Mouse (Mus musculus) left cerebral cortex, adult 8-10 months (tissue): ENCODE results near the gene Rasd1. TPM values are rescaled to one million over a fixed set of nuclear protein-coding genes. Genes with fewer than 3 reads are reported as not detected.

Source experiments
- DNase-seq, 2 experiments: peaks; one replicate each; pipeline ENCODE4 v3.0.0; 2022; ENCODE audit warnings: low spot score in 2 of 2
- total RNA-seq, 4 experiments: library from RNA; stranded (reverse); gene quantifications; 2 replicates each; pipeline ENCODE4 v1.2.4; 2022

Gene Rasd1
- total RNA-seq = 10 to 100 TPM in 2 of 4 experiments, 1 to 10 TPM in 2; 5.3 to 10.5 (median 9.3) TPM

DNA sequence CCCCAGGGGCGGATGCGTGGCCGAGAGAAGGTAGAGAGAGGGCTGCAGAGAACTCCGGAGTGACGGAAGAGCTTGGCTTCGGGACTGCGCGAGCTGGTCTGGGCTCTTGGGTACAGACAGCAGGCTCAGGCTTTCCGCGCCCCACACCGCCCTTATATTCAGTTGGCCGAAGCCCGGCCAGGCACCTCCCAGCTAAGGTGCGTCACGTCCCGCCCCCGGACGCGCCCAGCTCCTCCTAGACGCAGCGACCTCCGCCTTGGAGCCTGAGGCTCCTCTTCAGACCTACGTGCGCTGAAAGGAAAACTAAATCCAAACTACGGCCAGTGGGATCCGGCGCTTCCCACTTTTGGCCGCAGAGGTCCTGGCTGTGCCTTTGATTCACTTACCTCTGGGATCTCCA, at the start of gene Rasd1:
TSS of gene Rasd1 (minus strand) at position 127 of the 400 bp plus-strand sequence.
- DNase-seq = peak; percentile 49 to 56

DNA sequence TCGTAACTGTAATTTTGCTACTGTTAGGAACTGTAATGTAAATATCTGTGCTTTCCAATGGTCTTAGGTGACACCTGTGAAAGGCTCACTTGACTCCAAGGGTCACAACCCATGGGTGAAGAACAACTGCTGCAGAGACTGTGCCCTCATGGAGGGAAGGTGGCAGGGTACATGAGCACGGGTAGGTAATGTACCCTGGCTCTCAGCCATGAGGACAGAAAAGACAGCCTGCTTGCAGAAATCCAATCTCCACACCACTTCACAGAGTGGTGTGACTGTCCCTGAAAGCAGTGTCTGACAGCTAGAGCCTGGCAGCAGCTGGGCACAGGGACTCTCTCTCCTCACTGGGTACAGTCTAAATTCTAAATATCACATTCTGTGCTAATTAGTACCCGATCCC, 46.8 kb upstream of the Rasd1 start:
- no peak for DNase-seq

DNA sequence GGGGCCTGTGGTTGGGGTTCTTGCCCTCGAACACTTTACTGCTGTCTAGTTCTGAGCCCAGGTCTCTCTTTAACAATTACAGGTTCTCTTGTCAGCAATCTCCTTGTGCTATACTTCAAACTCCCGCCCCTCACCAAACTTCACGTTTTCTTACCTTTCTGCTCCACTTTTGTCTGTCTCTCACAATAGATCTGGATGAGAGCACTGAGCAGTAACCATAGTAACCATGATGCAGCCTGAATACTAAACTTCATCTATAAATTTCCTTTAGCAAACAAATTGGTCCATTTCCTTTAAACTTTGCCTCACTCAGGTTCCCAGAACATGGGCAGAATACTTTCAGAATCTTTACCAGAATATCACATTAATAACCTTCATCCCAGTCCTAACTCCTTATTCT, 44.7 kb upstream of the Rasd1 start:
- no peak for DNase-seq

DNA sequence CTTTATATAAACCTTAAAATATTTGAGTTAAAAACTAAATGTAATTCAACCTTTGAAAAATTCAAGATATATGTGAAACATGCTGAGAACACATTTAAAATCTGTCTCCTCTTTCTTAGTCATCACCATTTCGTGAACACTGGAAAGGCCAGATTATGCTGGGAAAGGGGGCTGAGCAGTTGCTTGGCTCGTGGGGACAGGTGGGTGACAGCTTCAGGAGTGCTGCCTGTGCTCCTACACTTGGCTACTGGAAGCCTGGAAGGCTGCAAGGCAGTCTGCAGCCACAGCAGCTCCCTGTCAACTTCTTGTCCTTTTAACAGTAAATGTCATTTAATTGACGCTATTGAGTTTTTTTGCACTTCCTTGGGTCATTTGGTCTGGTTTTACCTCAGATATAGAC, 41.1 kb upstream of the Rasd1 start:
- no peak for DNase-seq

DNA sequence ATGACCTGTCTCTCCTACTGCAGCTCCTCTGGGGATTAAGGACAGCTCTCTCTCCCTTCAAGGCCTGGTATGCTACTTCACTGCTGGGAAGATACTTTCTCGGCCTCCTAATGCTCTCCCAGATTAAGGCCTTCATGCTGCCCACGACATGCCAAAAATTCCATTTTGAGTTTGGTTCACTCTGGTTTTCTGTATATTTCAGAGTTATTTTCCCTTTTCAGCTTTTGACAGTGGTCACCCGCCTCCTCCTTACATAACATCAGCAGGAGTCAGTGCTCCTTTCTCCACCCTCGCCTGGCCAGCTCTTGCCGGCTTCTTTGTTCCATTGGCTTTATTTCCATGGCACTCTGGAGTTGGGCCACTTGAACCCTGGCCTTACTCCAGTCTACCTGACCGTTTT, 40.0 kb upstream of the Rasd1 start:
- DNase-seq = no peak

DNA sequence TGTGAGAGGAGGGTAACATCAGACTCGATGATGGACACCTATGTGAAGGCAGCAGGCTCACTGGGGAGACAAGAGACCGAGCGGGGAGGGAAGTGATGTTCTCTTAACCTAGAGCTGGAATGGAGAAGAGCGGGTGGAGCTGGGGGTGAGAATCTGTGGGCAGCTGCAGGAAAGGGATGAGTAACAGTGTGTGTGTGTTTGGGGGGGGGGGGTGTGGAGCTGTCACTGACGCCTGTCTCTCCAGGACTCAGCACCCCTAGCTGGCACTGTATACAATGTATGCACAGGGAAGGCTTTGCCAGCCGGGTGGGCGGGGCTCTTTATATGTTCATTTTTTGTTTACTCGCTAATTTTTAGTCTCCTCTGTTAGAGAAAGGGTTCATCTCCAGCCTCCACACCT, 39.1 kb upstream of the Rasd1 start:
- peak in 1 of 2 experiments; percentile 48 for DNase-seq

DNA sequence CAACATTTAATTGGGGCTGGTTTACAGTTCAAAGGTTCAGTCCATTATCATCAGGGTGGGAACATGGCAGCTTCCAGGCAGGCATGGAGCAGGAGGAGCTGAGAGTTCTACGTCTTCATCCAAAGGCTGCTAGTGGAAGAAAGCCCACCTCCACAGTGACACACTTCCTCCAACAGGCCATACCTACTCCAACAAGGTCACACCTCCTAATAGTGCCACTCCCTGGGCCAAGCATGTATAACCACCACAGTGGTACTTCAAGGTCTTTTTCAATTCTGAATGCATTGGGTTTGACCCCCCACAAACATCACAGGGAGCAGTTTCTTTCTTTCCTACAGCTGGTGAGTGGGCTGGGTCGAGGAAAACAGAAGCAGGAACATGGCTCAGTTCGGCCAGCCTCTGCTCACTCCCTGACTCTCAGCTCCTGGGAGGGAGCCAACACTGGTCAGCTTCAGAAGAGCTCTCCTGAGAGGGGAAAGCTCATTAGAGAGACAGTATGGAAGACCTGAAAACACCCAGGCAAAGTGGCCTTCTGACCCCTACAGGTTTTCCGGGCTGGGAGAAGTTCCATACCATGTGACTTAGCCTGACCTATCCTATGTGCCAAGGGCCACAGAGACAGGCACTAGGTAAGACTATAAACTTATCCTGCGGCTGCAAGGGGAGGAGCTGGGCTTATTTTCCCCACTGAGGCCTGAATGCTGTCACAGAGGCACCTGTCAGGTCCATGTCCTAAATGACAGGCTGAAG, 36.7 kb upstream of the Rasd1 start:
- no peak for DNase-seq

DNA sequence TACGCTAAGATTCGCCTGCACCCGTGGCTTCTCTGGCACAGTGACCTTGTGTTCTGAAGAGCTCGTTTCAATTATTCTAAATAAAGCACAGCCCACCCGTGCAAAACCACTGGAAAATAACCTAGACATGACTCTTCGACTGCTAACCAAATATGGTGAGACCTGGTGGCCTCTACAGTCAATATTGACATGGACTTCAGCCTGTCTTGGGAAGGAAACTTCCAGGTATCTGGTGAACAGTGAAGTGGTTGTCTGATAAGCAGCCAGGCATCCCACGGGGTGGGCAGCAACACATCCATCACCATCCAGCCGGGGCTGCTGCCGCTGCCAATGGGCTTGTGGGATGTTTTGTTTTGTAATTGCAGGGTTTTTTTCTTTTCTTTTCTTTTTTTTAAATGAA, 29.6 kb upstream of the Rasd1 start:
- no peak for DNase-seq

DNA sequence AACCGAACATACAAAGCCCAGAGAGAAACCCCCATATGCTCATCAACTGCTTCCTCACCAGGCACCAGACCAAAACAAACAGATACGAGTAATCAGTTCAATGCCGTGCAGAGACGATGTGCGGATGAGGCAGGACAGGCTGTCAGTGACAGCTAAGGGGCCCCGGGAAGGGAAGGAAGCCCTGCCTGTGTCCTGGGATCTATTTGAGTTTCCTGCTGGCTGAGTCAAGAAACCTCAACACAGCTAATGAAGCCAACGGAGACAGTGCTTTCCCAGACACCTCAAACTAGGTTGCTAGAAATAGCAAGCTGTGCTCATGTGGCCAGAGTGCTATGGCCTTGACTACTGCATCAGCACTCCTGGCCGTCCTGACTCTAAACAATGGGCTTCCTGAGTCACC, 26.6 kb upstream of the Rasd1 start:
- no peak for DNase-seq

DNA sequence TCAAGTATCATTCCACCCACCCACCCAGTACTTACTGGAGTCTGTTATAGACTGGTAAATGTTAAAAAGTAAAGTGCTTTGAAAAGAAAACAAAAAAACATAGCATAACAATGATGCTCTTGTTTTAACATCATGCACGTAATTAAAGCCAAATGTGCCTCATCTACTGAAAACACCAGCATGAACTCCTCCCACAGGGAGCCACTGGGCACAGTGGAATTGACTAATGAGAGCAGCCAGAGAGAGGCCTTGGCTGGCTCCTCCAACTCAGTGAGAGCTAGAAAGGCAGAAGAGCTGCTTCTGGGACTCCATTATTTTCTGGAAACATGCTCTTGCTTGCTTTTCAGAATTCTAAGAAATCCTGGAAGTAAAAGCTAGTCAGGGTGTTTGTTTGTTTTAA, 24.7 kb upstream of the Rasd1 start:
- no peak for DNase-seq

DNA sequence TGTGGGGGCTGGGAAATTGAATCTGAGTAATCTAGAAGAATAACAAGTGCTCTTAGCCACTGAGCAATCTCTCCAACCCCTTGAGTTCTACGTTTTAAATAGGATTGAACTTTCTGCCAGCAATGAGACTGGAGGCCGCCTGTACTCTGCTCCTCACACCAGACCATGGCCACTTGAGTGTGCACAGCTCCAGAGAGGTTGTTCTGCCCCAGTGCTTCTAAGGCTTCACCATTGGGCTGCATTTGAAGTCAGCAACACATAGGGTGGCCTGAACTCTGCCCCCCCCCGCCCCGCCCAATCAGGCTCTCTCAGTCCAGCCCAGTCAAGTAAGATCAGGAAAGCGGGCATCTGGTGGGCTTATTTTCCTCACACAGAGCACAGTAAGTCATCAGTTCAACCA, 13.1 kb upstream of the Rasd1 start:
- DNase-seq = no peak

DNA sequence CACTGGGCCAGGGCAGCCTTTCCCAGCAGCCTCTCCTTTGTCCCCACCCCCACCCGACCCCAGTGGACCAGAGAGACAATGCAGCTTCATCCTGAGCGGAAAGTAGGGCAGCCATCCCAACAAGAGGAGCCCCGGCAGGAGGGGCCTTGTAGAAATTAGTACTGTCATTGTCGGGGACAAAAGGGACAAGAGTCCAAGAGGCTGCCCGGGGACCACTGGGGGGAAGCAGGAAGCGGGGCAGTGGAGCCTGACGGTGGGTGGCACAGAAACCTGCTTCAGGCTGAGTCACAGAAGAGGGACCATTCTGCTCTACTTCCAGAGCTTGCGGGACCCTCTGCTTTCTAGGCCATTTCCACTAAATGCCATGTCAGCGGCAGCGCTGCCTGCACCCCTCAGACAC, 10.5 kb upstream of the Rasd1 start:
- no peak for DNase-seq

DNA sequence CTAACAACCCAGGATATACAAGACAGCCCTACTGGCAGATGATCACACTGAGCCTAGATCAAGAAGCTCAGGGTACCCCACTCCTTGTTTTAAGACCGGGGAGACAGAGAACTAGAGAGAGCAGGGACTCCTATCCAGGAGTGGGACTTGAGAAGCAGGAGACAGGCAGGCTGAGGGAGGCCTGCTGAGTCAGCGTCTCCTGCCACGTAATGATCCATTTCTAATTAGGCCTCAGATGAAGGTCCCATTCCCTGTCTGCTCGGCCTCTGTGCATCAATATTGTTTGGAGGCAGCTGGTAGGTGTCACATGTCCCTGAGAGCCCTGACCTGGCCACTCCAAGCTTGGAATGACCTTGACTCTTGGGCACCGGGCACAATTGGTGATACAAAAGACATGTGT, 8.6 kb upstream of the Rasd1 start:
- DNase-seq = no peak

DNA sequence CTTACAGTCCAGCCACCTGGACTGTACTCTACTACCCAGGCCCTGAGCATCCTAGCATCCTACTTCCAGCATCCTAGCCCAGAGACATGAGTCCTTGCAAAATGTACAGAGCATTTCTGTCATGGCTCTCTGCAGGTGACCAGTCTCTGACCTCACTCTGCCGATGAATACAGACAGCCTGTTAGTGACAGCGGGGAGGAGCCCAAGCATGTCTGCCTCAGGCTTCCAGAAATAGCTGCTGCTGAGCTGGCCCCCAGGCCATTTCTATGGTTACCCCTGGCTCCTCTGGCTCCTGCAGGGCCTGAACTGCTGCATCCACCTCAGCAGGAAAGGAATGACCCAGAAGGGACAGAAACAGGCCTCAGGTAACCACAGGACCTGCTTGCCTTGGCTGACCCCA, 6.9 kb upstream of the Rasd1 start:
- DNase-seq = no peak

DNA sequence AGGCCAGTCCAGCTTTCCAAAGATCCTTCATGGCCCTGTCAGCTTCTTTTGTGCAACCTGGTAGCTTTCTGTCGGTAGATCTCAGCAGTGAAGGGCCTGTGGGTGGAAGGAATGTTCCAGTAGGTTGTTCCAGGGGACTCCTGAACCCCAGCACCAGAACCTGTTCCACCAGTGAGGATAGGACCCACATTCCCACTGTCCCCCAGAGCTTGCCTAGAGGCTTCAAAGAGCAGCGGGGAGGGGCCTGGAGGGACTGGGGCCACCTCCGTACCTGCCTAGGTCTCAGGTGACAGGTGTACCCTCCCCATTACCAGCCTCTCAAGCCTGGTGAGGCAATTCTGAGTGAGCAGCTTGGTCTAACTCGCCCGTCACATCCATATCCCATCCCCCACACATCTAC, 6.0 kb upstream of the Rasd1 start:
- no peak for DNase-seq

DNA sequence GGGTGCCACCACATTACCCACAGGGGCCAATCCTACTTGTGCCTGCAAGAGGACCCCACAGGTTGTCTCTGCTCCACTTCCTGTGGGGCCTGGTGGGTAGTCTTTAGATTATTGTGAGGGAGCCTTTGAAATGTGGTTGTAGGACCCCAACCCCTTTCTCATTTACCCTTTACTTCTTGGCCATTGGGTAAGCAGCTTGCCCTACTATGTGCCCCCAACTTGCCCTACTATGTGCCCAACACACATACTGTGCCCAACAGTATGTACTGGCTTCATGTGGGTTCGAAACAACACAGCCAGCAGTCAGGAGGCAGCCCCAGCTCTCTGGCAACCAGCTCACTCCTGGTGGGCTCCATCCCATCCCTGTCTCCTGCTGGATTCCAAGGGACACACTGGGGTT, 3.0 kb upstream of the Rasd1 start:
- DNase-seq = no peak

DNA sequence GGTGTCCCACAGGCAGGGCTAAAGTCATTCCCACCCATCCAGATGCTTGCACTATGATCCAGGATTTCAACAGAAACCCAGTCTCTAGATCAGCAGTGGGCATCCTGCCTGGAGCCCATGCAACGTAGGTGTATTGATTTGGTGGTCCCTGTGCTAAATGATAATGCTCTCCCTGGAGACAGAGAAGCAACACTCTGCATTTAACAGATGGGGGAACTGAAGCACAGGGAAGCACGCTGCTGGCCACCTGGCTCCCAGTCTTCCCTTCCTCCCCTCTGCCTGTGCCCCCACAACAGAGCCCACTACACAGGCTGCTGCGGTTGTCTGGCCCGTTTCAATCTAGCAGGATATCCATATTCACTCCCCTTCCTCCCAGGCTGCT, 1.3 kb upstream of the Rasd1 start:
- DNase-seq = no peak

DNA sequence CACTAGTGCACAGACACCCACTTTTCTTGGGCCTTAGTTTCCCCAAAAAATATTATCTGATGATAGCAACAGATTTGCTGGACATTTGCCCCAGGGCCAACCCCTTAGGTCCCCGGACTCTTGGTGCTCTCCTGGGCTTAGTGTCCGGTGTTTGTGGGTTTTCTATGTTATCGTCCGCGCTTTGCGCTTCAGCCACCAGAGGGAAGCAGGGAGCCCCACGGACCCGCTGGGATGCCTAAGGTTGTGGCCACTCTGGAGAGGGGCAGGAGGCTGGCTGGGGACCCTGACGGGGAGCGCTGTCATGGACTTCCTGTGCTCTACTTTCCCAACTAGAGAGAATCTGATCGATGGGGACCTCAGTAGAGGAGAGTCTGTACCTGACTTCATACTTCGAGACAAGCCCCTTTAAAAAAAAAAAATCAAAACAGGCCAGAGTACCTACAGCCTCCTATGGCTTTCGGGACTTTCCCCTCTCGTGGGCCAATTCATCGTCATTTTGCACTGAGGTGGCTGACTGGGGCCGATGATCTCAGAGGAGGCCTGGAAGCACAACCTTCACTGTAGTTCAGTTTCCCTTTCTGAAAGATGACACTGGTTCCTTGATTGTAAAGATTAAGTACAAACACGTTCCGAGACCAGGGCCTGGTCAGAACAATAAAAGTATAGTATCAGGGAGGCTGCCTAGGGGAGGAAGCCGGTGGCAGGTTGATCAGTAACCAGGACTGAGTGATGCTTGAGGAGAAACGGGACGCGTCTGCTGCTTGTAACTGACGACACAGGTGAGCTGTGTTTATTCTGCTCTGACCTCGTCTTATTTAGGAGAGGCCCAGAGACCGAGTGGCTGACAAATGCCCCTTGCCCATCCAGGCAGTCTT, 720 bp upstream of the Rasd1 start:
- peak; percentile 43 to 76 for DNase-seq

DNA sequence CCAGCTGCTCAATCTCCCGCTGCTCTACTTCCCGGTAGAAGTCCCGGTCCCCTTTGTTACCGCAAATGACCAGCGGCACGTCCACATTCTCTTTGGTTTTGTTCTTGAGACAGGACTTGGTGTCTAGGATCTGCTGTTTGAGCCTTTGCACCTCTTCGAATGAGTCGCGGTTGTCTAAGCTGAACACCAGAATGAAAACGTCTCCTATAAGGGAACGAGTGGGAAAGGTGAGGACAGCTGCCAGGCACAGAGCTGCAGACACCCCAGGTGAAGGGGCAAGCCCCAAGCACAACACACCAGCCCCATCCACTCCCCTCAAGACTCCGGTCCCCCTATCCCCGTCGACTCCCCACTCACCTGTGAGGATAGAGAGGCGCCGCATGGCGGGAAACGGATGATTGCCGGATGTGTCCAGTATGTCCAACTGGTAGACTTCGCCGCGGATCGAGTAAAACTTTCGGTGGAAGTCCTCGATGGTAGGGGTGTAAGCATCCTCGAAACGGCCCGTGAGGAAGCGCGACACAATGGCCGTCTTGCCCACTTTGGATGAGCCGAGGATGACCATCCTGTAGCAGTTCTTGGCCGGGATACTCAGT, 483 bp downstream of the Rasd1 start:
- no peak for DNase-seq

DNA sequence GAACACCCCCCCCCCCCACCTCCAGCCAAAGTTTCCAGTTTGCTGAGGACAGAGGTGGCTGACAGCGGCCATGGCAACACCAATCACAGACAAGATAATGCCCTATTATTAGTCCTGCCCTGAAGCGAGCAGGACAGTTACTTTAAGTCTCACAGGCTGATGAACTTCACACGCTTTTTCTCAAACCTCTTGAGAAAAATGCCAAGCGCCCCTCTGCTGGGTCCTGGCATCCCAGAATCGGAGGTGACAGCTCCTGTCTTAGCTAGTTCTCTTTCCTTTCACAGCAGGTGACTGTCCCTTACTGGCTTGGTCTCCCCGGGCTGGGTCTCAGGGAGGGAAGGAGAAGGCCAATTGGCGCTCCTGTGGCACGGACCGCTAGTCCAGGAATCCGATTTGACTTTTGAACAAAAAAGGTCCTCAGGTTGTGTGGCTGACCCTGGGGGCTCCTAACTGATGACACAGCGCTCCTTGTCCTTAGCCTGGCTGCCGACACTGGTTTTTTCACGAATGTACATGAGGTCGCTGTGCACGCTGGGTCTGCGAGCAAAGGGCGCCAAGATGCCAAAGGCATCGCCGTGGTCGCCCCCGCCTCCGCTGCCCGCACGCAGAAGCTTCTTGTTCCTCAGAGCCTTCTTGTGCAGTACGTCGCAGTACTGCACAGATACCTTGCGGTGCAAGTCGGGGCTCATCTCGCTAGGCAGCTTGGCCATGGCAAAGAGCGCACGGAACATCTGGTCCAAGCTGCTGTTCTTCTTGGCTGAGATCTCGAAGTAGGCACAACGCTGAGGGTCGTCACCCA, 1.2 kb downstream of the Rasd1 start:
- no peak for DNase-seq

DNA sequence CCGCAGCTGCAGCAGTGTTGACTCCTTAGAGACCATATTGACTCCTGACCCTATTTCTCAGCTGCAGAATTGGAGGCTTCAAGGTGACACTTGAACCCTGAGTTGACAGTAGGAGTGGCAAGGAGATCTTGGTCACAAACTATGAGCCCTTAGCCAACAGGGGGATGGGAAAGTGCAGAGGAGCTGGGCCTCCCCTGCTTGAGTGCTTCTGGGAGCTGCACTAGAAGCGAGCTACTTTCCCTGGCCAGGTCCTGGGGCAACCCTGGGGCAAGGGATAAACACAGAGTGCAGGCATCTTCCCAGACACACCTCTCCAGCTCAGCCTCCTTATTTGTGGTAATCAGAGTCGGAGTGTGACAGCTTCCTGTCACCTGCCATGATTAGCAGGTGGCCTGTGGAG, 2.2 kb downstream of the Rasd1 start:
- no peak for DNase-seq
